Mouse (Mus musculus) testis, adult 2 months (tissue): ENCODE data around the gene Nploc4.

Source experiments
- CTCF ChIP-seq: fragments of 200-500 bp; IDR thresholded peaks from 2 replicates; pipeline ENCODE4 v1.5.1; 2012; ENCODE audit warnings: low read depth, mild to moderate bottlenecking, inconsistent platforms, low read length, moderate library complexity; ENCODE audit not compliant: control insufficient read depth, insufficient read depth, insufficient replicate concordance
- POLR2A ChIP-seq: fragments of 200-500 bp; IDR thresholded peaks from 2 replicates; pipeline ENCODE4 v1.6.1; 2012; ENCODE audit warnings: low read depth, mild to moderate bottlenecking, inconsistent platforms, low read length, moderate library complexity; ENCODE audit not compliant: control insufficient read depth

DNA sequence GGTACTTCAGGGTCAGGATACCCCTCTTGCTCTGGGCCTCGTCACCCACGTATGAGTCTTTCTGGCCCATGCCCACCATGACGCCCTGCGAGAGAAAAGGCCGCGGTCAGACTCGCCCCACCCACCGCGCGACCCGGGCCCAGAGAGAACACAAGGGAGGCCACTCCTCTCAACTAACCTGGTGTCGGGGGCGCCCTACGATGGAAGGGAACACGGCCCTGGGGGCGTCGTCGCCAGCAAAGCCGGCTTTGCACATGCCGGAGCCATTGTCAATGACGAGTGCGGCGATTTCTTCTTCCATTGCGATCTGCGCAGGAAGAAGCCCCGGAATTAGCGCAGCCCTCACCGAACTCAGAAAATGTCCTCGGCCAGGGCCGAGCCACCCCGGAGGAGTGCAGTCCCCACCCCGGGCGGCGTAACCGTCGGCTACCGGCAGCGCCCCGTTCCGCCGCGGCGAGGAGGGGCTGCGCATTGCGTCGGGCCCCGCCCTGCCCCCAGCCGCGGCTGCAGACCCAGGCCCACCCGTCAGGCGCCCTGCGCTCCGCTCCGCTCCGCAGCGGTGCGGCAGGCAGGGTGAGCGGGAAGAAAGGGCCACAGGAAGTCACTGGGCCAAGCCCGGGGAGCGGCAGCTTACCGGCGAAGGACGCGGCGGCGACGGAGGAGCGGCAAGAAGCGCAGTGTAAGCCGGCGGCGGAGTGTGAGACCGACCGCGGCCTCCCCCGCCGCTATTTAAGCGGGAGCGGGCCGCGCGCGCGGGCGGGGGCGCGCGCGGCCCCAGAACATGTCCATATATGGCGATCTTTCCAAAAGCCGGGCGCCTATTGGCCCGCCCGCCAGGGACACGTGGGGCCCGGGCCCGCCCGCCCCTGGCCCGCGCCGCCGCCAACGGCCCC, 89.5 kb downstream of the Nploc4 start, which contains the start of gene Actg1:
- no peak for TF ChIP-seq CTCF
- peak; percentile 93 for TF ChIP-seq POLR2A
